Mouse (Mus musculus): Measurements from ENCODE around the gene Ptcd1. TPM values are rescaled to one million over a fixed set of nuclear protein-coding genes. Genes with fewer than 3 reads are reported as not detected.

The Ptcd1 gene
- total and polyA plus RNA-seq, 3 experiments: 11.4 to 13.9 (median 11.7) TPM

Other genes starting within 250 kb of the Ptcd1 start
- 4.1 and 4.3 TPM in 2 replicates for gene Smurf1, start 201.3 kb downstream of the Ptcd1 start, total RNA-seq (2012; rRNA removed)
- gene Smurf1, start 201.3 kb downstream of the Ptcd1 start, total RNA-seq (2014; rRNA removed): 2.9 and 3.1 TPM in 2 replicates
- gene Smurf1, start 201.3 kb downstream of the Ptcd1 start, polyA plus RNA-seq (2012; ENCODE audit: insufficient read length, low read depth): 6.6 and 7.2 TPM in 2 replicates
- not detected in 2 replicates for gene Gm4871, start 134.4 kb downstream of the Ptcd1 start, total RNA-seq (2012; rRNA removed)
- not detected in 2 replicates for gene Gm4871, start 134.4 kb downstream of the Ptcd1 start, total RNA-seq (2014; rRNA removed)
- gene Gm4871, start 134.4 kb downstream of the Ptcd1 start, polyA plus RNA-seq (2012; ENCODE audit: insufficient read length, low read depth): not detected in 2 replicates
- not detected in 2 replicates for gene 1700018F24Rik, start 124.1 kb downstream of the Ptcd1 start, total RNA-seq (2012; rRNA removed)
- not detected in 2 replicates for gene 1700018F24Rik, start 124.1 kb downstream of the Ptcd1 start, total RNA-seq (2014; rRNA removed)
- not detected in 2 replicates for gene 1700018F24Rik, start 124.1 kb downstream of the Ptcd1 start, polyA plus RNA-seq (2012; ENCODE audit: insufficient read length, low read depth)
- 57.5 and 59.2 TPM in 2 replicates for gene Arpc1a, start 83.3 kb downstream of the Ptcd1 start, total RNA-seq (2012; rRNA removed)
- 56.5 and 59.5 TPM in 2 replicates for gene Arpc1a, start 83.3 kb downstream of the Ptcd1 start, total RNA-seq (2014; rRNA removed)
- gene Arpc1a, start 83.3 kb downstream of the Ptcd1 start, polyA plus RNA-seq (2012; ENCODE audit: insufficient read length, low read depth): 68.9 and 83.2 TPM in 2 replicates
- gene Kpna7, start 83.1 kb downstream of the Ptcd1 start, total RNA-seq (2012; rRNA removed): not detected in 2 replicates
- gene Kpna7, start 83.1 kb downstream of the Ptcd1 start, total RNA-seq (2014; rRNA removed): not detected in 2 replicates
- 0.26 TPM in 1 of 2 replicates, not detected in the other for gene Kpna7, start 83.1 kb downstream of the Ptcd1 start, polyA plus RNA-seq (2012; ENCODE audit: insufficient read length, low read depth)
- 516 and 548 TPM in 2 replicates for gene Arpc1b, start 52.9 kb downstream of the Ptcd1 start, total RNA-seq (2012; rRNA removed)
- gene Arpc1b, start 52.9 kb downstream of the Ptcd1 start, total RNA-seq (2014; rRNA removed): 317 and 330 TPM in 2 replicates
- gene Arpc1b, start 52.9 kb downstream of the Ptcd1 start, polyA plus RNA-seq (2012; ENCODE audit: insufficient read length, low read depth): 441 and 472 TPM in 2 replicates
- gene Pdap1, start 26.9 kb downstream of the Ptcd1 start, total RNA-seq (2012; rRNA removed): 86.7 and 102 TPM in 2 replicates
- gene Pdap1, start 26.9 kb downstream of the Ptcd1 start, total RNA-seq (2014; rRNA removed): 58.9 and 64.5 TPM in 2 replicates
- gene Pdap1, start 26.9 kb downstream of the Ptcd1 start, polyA plus RNA-seq (2012; ENCODE audit: insufficient read length, low read depth): 267 and 280 TPM in 2 replicates
- 155 and 209 TPM in 2 replicates for gene Bud31, start 26.7 kb downstream of the Ptcd1 start, total RNA-seq (2012; rRNA removed)
- gene Bud31, start 26.7 kb downstream of the Ptcd1 start, total RNA-seq (2014; rRNA removed): 282 and 342 TPM in 2 replicates
- gene Bud31, start 26.7 kb downstream of the Ptcd1 start, polyA plus RNA-seq (2012; ENCODE audit: insufficient read length, low read depth): 211 and 249 TPM in 2 replicates
- gene Cpsf4, start 105 bp upstream of the Ptcd1 start, total RNA-seq (2012; rRNA removed): 59.2 and 68.4 TPM in 2 replicates
- 70.7 and 75.2 TPM in 2 replicates for gene Cpsf4, start 105 bp upstream of the Ptcd1 start, total RNA-seq (2014; rRNA removed)
- 54.6 and 56.3 TPM in 2 replicates for gene Cpsf4, start 105 bp upstream of the Ptcd1 start, polyA plus RNA-seq (2012; ENCODE audit: insufficient read length, low read depth)
- gene Atp5j2, start 25.0 kb upstream of the Ptcd1 start, total RNA-seq (2012; rRNA removed): 440 and 469 TPM in 2 replicates
- 202 and 229 TPM in 2 replicates for gene Atp5j2, start 25.0 kb upstream of the Ptcd1 start, total RNA-seq (2014; rRNA removed)
- 327 and 397 TPM in 2 replicates for gene Atp5j2, start 25.0 kb upstream of the Ptcd1 start, polyA plus RNA-seq (2012; ENCODE audit: insufficient read length, low read depth)
- gene Zkscan14, start 34.8 kb upstream of the Ptcd1 start, total RNA-seq (2012; rRNA removed): 11.5 and 12.1 TPM in 2 replicates
- 10.7 and 12.8 TPM in 2 replicates for gene Zkscan14, start 34.8 kb upstream of the Ptcd1 start, total RNA-seq (2014; rRNA removed)
- gene Zkscan14, start 34.8 kb upstream of the Ptcd1 start, polyA plus RNA-seq (2012; ENCODE audit: insufficient read length, low read depth): 10.1 and 10.5 TPM in 2 replicates
- 5.6 and 6.2 TPM in 2 replicates for gene Zkscan5, start 37.5 kb upstream of the Ptcd1 start, total RNA-seq (2012; rRNA removed)
- 4.7 and 5.0 TPM in 2 replicates for gene Zkscan5, start 37.5 kb upstream of the Ptcd1 start, total RNA-seq (2014; rRNA removed)
- gene Zkscan5, start 37.5 kb upstream of the Ptcd1 start, polyA plus RNA-seq (2012; ENCODE audit: insufficient read length, low read depth): 4.4 and 5.3 TPM in 2 replicates
- 18.2 and 20.7 TPM in 2 replicates for gene Zfp655, start 64.6 kb upstream of the Ptcd1 start, total RNA-seq (2012; rRNA removed)
- gene Zfp655, start 64.6 kb upstream of the Ptcd1 start, total RNA-seq (2014; rRNA removed): 21.9 and 24.6 TPM in 2 replicates
- gene Zfp655, start 64.6 kb upstream of the Ptcd1 start, polyA plus RNA-seq (2012; ENCODE audit: insufficient read length, low read depth): 18.1 and 18.5 TPM in 2 replicates
- 12.2 and 13.5 TPM in 2 replicates for gene Zscan25, start 113.4 kb upstream of the Ptcd1 start, total RNA-seq (2012; rRNA removed)
- 9.8 and 11.8 TPM in 2 replicates for gene Zscan25, start 113.4 kb upstream of the Ptcd1 start, total RNA-seq (2014; rRNA removed)
- gene Zscan25, start 113.4 kb upstream of the Ptcd1 start, polyA plus RNA-seq (2012; ENCODE audit: insufficient read length, low read depth): 19.5 and 20.1 TPM in 2 replicates
- not detected in 2 replicates for gene Cyp3a57, start 178.2 kb upstream of the Ptcd1 start, total RNA-seq (2012; rRNA removed)
- not detected in 2 replicates for gene Cyp3a57, start 178.2 kb upstream of the Ptcd1 start, total RNA-seq (2014; rRNA removed)
- gene Cyp3a57, start 178.2 kb upstream of the Ptcd1 start, polyA plus RNA-seq (2012; ENCODE audit: insufficient read length, low read depth): not detected in 2 replicates

Measured in CH12.LX (cell line).